Mouse (Mus musculus) liver (tissue): ENCODE results near the gene Rap1b.

Experiments
- DNase-seq: peaks from one replicate; pipeline ENCODE4 v3.0.0-alpha.2; 2020; ENCODE audit warnings: mixed read lengths

Gene Rap1b

GRCm38 (mm10) chr10:117767286-117768140, 78.3 kb downstream of the Rap1b start:
- DNase-seq = no peak

- no peak for DNase-seq
Observed at GRCm38 (mm10) chr10:117766896-117767160, 79.0 kb downstream of the Rap1b start.

- DNase-seq = no peak
Observed at GRCm38 (mm10) chr10:117766111-117766895, 79.5 kb downstream of the Rap1b start.

GRCm38 (mm10) chr10:117765116-117765894, 80.5 kb downstream of the Rap1b start:
- no peak for DNase-seq

GRCm38 (mm10) chr10:117764598-117764997, 81.2 kb downstream of the Rap1b start:
- no peak for DNase-seq
